Mouse (Mus musculus): ENCODE results near the gene Fgfr2.

DNA sequence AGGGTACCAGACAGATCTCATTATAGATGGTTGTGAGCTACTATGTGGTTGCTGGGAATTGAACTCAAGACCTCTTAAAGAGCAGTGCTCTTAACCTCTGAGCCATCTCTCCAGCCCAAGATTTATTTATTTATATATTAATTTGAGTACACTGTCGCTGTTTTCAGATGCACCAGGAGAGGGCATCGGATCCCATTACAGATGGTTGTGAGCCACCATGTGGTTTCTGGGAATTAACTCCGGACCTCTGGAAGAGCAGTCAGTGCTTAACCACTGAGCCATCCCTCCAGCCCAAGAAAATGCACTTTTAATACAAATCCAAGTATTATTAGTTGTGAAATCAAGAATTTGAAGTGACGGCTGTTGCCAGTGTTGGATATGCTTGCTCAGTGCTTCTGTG is 2224.8 kb downstream of the Fgfr2 start:
- TF ChIP-seq CTCF (IDR thresholded peaks at IDR 0.05; ENCODE audit: extremely low read depth, insufficient read length, insufficient replicate concordance, low read depth, low read length) (no peak; the same call in 1 of the 2 replicates), POLR2A (IDR thresholded peaks at IDR 0.05; ENCODE audit: low read depth, low read length) (no peak)

Data from small intestine, adult 2 months (tissue).